Mouse (Mus musculus) kidney, adult 2 months (tissue): ENCODE data around the gene Ppfia2.

Source experiments
- CTCF ChIP-seq: fragments of 200-500 bp; conservative IDR thresholded peaks from 2 replicates; pipeline ENCODE4 v1.5.1; 2011; ENCODE audit warnings: low read depth, mild to moderate bottlenecking, control low read depth, low read length, moderate library complexity, mixed read lengths; ENCODE audit not compliant: insufficient read depth, insufficient read length
- POLR2A ChIP-seq: fragments of 200-500 bp; IDR thresholded peaks from one replicate; pipeline ENCODE4 v1.6.1; 2011; ENCODE audit warnings: low read depth, low read length, control low read depth

DNA sequence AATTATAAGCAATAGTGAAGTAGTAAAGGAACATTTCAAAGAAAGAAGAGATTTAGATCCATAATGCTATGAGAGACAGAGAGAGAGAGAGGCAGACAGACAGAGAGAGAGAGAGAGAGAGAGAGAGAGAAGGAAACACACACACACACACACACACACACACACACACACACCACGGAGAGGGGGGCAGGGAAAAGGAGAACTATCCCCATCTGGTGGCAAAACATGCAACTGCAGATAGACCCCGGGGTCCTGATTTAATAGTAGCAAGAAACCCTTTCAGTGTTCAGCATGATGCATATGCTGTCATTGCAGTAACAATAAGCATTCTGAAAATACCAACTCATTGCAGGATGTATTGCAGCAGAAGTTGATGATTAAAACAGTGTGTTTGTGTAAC, 442.9 kb downstream of the Ppfia2 start:
- peak; percentile 28; the same call in 1 of the 2 replicates for TF ChIP-seq CTCF
- no peak for TF ChIP-seq POLR2A
